Mouse (Mus musculus) liver, adult 2 months (tissue): ENCODE data around the gene Ndn. TPM values are rescaled to one million over a fixed set of nuclear protein-coding genes. Genes with fewer than 3 reads are reported as not detected.

Source experiments
- DNase-seq: peaks from one replicate; pipeline ENCODE4 v3.0.0-alpha.2; 2011; ENCODE audit warnings: low read depth, low spot score; ENCODE audit errors: extremely low read depth
- H3K27ac ChIP-seq: fragments of 200-500 bp; replicated peaks from 2 replicates; pipeline ENCODE4 v1.5.1; 2012; ENCODE audit warnings: low read depth, mild to moderate bottlenecking, control low read depth, inconsistent platforms, low read length; ENCODE audit not compliant: insufficient read depth
- H3K27me3 ChIP-seq: fragments of 200-500 bp; 2 replicates; pipeline ENCODE4 v1.6.1; 2012; ENCODE audit warnings: mild to moderate bottlenecking, moderate library complexity, low read length, inconsistent platforms; ENCODE audit not compliant: control insufficient read depth, insufficient read depth
- H3K36me3 ChIP-seq: fragments of 200-500 bp; 2 replicates; pipeline ENCODE4 v1.6.1; 2012; ENCODE audit warnings: low read length, inconsistent platforms; ENCODE audit not compliant: control insufficient read depth, insufficient read depth
- H3K4me1 ChIP-seq: fragments of 200-500 bp; 2 replicates; pipeline ENCODE4 v1.6.1; 2011; ENCODE audit warnings: low read length; ENCODE audit not compliant: control insufficient read depth, insufficient read depth
- H3K4me3 ChIP-seq: fragments of 200-500 bp; 2 replicates; pipeline ENCODE4 v1.5.1; 2011; ENCODE audit warnings: low read depth, mild to moderate bottlenecking, control low read depth, low read length, moderate library complexity; ENCODE audit not compliant: insufficient read depth
- H3K79me2 ChIP-seq: fragments of 200-500 bp; 2 replicates; pipeline ENCODE4 v1.6.1; 2012; ENCODE audit warnings: inconsistent platforms, mild to moderate bottlenecking, low read length, moderate library complexity; ENCODE audit not compliant: control insufficient read depth, insufficient read depth
- H3K9ac ChIP-seq: fragments of 200-500 bp; 2 replicates; pipeline ENCODE4 v1.6.1; 2012; ENCODE audit warnings: low read depth, mild to moderate bottlenecking, control low read depth, inconsistent platforms, low read length
- CTCF ChIP-seq: fragments of 200-500 bp; IDR thresholded peaks from 2 replicates; pipeline ENCODE4 v1.5.1; 2011; ENCODE audit warnings: low read depth, low read length, control low read depth
- POLR2A ChIP-seq: fragments of 200-500 bp; IDR thresholded peaks from 2 replicates; pipeline ENCODE4 v1.6.1; 2011; ENCODE audit warnings: low read length, control low read depth; ENCODE audit not compliant: insufficient read depth; ENCODE audit errors: extremely low read depth
- WGBS: fragments of 180-500 bp; shearing (Covaris S2); methylation state at CpG from one replicate; pipeline ENCODE4 v1.1.7; 2018; 5-methylcytosine and 5-hydroxymethylcytosine counted together
- polyA plus RNA-seq: library from polyadenylated mRNA; depleted of rRNA; stranded (reverse); fragments of >200 nt; gene quantifications from 2 replicates; pipeline ENCODE4 v1.2.3, GENCODE M21; 2012; rRNA removed
- total RNA-seq: library from RNA; depleted of rRNA; stranded (reverse); fragments of >200 nt; gene quantifications from 2 replicates; pipeline ENCODE4 v1.2.3, GENCODE M21; 2014; rRNA removed

Ndn gene
- total RNA-seq = 0.37 and 0.67 TPM in 2 replicates
- 0.34 TPM in 2 replicates for polyA plus RNA-seq

GRCm38 (mm10) chr7:62346269-62346668, at the start of gene Ndn:
Ndn (plus strand) TSS chr7:62346569.
- Histone ChIP-seq H3K27ac (no peak within 1 kb of the TSS), H3K79me2 (no peaks in the 10 kb centered on the region), H3K9ac (no peak within 1 kb of the TSS), H3K4me1 (no peaks in the 10 kb centered on the region), H3K27me3 (peaks cover 6% of the 10 kb centered on the region), H3K36me3 (no peaks in the 10 kb centered on the region), H3K4me3 (no peak within 1 kb of the TSS)
- 21% methylated on average over 1 of the region's 1 CpGs for WGBS
- DNase-seq = no peak
- TF ChIP-seq CTCF (no peak), POLR2A (no peak)

DNA sequence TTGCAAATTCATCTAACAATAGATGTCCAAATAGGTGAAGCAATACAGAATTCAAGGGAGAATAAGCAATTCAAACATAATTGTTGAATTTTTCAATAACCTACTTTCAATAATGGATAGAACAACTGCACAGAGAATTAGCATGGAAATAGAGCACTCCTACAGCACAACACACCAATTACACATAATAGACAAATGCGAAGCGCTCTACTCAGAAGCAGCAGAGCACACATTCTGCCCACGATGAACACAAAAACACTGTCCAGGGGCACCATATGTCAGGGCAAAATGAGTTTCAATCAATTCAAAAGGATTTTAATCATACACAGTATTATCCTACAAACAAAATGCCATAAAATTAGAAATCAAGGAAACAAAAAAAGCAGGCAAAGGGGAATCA, 43.9 kb upstream of the Ndn start:
- H3K27ac ChIP-seq = no peak overlapping the region
- 89% methylated on average over 3 of the region's 3 CpGs for WGBS

DNA sequence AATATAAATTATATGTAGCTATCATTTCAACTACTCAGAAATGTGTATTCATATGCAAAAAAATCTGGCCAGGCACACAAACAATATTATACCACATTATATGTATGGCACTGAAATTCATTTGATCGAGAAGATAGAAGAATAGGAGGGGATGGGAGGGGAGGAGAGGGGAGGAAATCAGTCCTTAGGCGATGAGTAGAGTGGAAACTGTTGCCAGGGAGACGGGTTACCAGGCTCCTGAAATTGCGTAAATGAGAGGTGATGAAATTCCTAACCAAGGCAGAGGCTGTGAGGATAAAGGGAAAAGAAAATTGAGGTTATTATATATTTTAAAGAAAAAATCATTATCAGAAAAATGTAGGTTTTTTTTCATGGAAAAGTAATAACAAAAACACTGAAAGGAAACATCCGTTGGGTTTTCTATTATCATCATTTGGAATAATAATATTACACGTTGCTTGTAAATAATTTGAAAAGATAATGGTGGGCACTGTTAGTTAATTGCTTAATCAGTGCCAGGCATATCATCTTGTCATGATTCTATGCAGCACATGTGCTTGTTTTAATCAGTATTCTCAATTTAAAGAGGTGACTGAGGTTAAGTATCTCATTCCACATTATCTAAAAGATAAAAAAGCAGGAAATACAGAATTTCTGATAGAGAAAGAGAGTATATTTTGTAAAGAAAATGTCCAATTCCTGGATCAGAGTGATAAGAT, 39.3 kb upstream of the Ndn start:
- Histone ChIP-seq H3K4me1 (no peaks in the 10 kb centered on the region), H3K9ac (no peak overlapping the region), H3K27ac (no peak overlapping the region), H3K4me3 (no peak overlapping the region), H3K79me2 (no peaks in the 10 kb centered on the region), H3K27me3 (no peaks in the 10 kb centered on the region), H3K36me3 (no peaks in the 10 kb centered on the region)
- peak; percentile 18 for DNase-seq
- TF ChIP-seq POLR2A (no peak), CTCF (no peak)
- WGBS = 46% methylated on average over 6 of the region's 6 CpGs

More for the DNA sequence above, 43.9 kb upstream of the Ndn start:
- Histone ChIP-seq H3K79me2 (no peaks in the 10 kb centered on the region), H3K4me3 (no peak overlapping the region), H3K9ac (no peak overlapping the region), H3K27me3 (no peaks in the 10 kb centered on the region), H3K36me3 (no peaks in the 10 kb centered on the region), H3K4me1 (no peaks in the 10 kb centered on the region)
- TF ChIP-seq POLR2A = no peak
- TF ChIP-seq CTCF = no peak
- no peak for DNase-seq

DNA sequence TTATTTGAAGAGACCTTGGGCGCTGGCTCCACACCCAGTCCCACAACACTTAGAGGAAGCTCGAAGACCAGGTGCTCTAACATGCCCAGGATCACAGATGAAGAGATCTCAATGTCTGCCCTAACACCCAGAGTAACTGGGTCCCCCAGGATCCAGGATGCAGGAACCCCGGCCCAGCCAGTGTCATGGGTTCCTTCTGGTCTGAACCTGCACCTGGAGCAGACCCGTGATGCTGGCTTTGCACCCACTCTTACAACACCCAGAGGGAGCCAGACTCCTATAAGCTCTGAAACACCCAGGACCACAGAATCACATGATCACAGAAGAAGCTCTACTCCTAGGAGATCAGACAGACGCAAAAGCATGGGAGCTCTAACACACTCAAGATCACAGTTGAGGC, 29.6 kb upstream of the Ndn start:
- H3K27me3 ChIP-seq = no peaks in the 10 kb centered on the region
- no peaks in the 10 kb centered on the region for H3K36me3 ChIP-seq
- 68% methylated on average over 5 of the region's 5 CpGs for WGBS
- H3K4me3 ChIP-seq = no peak overlapping the region
- TF ChIP-seq CTCF = no peak
- TF ChIP-seq POLR2A = no peak
- no peak overlapping the region for H3K27ac ChIP-seq
- H3K79me2 ChIP-seq = no peaks in the 10 kb centered on the region
- DNase-seq = no peak
- H3K9ac ChIP-seq = no peak overlapping the region
- no peaks in the 10 kb centered on the region for H3K4me1 ChIP-seq

- no peak for DNase-seq
- Histone ChIP-seq H3K4me3 (no peak overlapping the region), H3K79me2 (no peaks in the 10 kb centered on the region), H3K27ac (no peak overlapping the region), H3K27me3 (peaks cover 6% of the 10 kb centered on the region), H3K36me3 (no peaks in the 10 kb centered on the region), H3K9ac (no peak overlapping the region), H3K4me1 (no peaks in the 10 kb centered on the region)
- TF ChIP-seq CTCF (no peak), POLR2A (no peak)
- 12% methylated on average over 1 of the region's 1 CpGs for WGBS
Observed at GRCm38 (mm10) chr7:62345411-62345810, 958 bp upstream of the Ndn start.

DNA sequence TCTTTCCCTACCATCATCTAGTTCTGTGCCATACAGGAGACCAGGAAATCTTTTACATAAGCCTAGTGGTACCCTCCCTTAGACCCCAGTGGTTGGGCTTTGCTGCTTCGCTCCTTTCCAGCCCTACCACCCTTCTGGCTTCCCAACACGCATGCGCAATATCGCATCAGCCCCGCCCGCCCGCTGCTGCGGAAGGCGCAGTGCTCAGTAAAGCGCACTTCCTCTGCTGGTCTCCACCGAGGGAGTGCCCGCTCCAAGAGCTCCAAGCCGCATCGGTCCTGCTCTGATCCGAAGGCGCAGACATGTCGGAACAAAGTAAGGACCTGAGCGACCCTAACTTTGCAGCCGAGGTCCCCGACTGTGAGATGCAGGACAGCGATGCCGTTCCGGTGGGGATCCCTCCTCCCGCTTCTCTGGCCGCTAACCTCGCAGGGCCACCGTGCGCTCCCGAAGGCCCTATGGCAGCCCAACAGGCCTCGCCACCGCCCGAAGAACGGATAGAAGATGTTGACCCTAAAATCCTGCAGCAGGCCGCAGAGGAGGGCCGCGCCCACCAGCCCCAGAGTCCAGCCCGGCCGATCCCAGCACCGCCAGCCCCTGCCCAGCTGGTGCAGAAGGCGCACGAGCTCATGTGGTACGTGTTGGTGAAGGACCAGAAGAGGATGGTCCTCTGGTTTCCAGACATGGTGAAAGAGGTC, 1.9 kb downstream of the Ndn start:
- H3K27ac ChIP-seq = no peak overlapping the region
- H3K9ac ChIP-seq = no peak overlapping the region; the same call in 1 of the 2 replicates
- H3K27me3 ChIP-seq = peaks cover 6% of the 10 kb centered on the region
- WGBS = 17% methylated on average over 42 of the region's 42 CpGs
- no peak for DNase-seq
- TF ChIP-seq CTCF (no peak), POLR2A (no peak)
- peak overlapping the region; percentile 32 for H3K4me3 ChIP-seq
- no peaks in the 10 kb centered on the region for H3K4me1 ChIP-seq
- H3K79me2 ChIP-seq = no peaks in the 10 kb centered on the region
- H3K36me3 ChIP-seq = no peaks in the 10 kb centered on the region
